Mouse (Mus musculus): ENCODE results near the gene Hspa2. TPM values are rescaled to one million over a fixed set of nuclear protein-coding genes. Genes with fewer than 3 reads are reported as not detected.

The Hspa2 gene
- 1.2 and 1.3 TPM in 2 replicates for polyA plus RNA-seq (2012; rRNA removed)

GRCm38 (mm10) chr12:76403886-76404537, at the start of gene Hspa2:
Hspa2 (plus strand) TSS chr12:76404176.

GRCm38 (mm10) chr12:76369206-76369977, 34.6 kb upstream of the Hspa2 start, which contains the start of gene Zbtb25:
Zbtb25 (minus strand) TSS chr12:76369602.

DNA sequence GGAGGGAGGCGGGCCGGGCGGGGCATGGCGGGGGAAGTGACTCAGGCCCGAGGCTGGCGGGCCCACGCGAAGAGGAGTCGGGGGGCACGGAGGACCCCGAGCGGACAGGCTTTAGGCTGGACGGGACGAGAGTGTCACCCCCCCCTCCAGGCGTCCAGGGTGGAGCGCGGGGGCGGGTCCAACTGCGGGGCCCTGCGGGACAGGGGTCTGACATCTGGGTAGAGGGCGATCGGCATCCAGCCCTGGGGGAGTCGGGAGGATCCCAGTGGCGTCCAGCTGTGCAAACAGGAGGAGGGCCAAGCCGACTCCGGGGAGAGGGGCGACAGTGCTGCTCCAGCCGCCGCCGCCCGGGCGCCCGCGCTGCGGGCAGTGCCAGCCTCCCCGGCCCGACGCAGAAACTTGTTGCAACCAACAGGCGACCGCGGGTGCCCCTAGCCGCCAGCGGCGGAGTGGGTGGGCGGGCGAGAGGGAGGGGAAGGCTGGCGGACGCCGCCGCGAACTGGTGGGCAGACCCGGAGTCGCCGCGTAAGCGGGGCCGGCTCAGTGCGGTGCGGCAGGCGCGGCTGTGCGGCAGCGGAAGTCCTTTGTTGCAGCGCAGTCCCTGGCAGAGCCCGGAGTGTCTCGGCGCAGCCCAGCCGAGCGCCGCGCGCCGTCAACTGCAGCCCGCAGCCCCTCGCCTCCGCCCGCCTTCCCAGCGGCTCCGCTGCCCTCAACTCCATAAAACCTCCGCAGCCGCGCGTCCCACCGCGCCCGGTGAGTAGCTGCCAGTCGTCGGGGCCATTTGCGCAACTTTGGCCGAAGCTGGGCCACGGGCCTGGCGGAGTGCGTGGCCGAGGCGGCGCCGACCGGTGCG, 33.8 kb upstream of the Hspa2 start, which contains the start of gene Zbtb1:
TSS of gene Zbtb1 (plus strand) at position 289 of the 853 bp plus-strand sequence.

GRCm38 (mm10) chr12:76417433-76417854, 13.5 kb downstream of the Hspa2 start, which contains the start of gene Ppp1r36:
Ppp1r36 (plus strand) TSS chr12:76417538.

Other genes with a start within 250 kb of the Hspa2 start
- gene Esr2, start 226.9 kb upstream of the Hspa2 start, polyA plus RNA-seq (2012; rRNA removed) = 0.02 TPM in 2 replicates
- 0.05 and 0.06 TPM in 2 replicates for gene Tex21, start 157.4 kb upstream of the Hspa2 start, polyA plus RNA-seq (2012; rRNA removed)
- 57.8 and 62.8 TPM in 2 replicates for gene Mthfd1, start 148.9 kb upstream of the Hspa2 start, polyA plus RNA-seq (2012; rRNA removed)
- 0.38 and 0.44 TPM in 2 replicates for gene Akap5, start 79.3 kb upstream of the Hspa2 start, polyA plus RNA-seq (2012; rRNA removed)
- 4.9 and 5.5 TPM in 2 replicates for gene Zbtb25, start 34.6 kb upstream of the Hspa2 start, polyA plus RNA-seq (2012; rRNA removed)
- gene Zbtb1, start 33.9 kb upstream of the Hspa2 start, polyA plus RNA-seq (2012; rRNA removed) = 2.8 and 3.0 TPM in 2 replicates
- gene Ppp1r36, start 13.4 kb downstream of the Hspa2 start, polyA plus RNA-seq (2012; rRNA removed) = 0.02 and 0.05 TPM in 2 replicates
- 4.5 and 5.3 TPM in 2 replicates for gene Plekhg3, start 126.7 kb downstream of the Hspa2 start, polyA plus RNA-seq (2012; rRNA removed)